Mouse (Mus musculus): ENCODE results near the gene Khsrp.
"Not testable (repeated sequence)": the region's sequence is repeated elsewhere in the genome, so short reads cannot be mapped to it uniquely, and the experiment has no call there.

Khsrp gene

DNA sequence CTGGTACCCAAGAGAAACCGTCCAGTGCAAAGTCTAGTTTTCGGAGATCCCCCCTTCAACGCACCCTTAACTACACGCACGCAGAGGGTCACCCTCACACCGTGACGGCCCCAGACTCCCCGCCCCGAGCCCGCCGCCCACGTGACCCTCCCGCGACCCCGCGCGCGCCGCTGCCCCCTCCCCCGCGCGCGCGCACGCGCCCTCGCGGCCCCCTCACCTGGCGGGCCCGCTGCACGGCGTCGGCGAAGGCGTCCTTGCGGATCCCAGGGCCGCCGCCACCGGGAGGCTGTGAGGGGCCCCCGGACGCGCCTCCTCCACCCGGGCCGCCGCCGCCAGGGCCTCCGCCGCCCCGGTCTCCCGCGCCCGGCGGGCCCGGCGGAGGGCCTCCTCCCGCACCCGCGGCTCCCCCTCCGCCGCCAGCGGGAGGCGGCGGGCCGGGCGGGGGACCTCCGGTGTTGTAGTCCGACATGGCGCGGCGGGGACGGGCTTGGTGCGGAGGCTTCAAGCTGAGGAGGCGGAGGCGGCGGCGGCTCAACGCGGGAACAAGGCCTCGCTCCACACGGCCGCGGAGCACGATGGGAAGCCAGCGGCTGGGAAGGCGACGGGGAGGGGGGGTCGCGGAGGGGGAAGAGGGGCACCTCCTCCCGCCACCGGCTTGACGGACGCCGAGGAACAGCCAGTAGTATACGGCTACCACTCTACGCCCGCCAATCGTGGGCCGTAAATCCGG, at the start of gene Khsrp:
Gene Khsrp (minus strand): TSS at position 592 of the 730 bp plus-strand sequence.
- DNase-seq, result no peak

DNA sequence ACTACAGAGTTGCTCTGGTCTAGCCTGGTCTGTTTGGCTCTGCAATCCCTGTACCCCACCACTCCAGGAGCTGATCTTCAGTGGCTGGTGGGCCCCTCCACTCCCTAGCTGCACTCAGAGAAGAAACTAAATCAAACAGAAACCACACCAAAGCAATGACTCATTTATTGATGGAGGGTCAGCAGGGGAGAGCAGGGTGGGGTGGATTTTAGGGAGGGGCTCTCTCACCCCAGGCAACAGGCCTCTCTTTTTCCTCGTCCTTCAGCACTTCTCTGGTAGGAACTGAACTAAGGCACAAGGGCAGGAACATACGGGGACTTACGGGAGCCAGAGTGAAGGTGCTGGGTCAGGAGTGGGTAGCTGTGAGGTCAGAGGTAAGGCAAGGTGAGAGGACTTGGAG, 48.6 kb upstream of the Khsrp start:
- DNase-seq, result no peak

DNA sequence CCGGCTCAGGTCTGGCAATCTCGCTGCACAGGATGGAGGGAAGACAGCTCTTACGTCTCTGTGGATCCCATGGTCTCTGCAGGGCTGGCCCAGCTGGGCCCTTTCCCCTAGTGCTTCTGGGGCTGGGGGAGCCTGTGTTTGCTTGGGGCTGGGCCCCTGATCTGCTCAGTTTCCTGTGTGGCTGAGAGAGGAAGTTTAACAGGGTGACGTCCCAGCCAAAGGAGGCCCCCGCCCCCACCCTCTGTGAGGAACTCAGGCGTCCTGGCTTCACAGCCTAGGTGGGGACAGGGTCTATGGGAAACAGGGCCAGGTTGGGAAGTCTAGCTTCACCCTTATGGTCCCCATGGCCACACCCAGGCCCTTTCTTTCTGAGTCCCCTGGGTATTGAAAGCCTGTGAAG, 47.0 kb upstream of the Khsrp start, which contains the start of gene Dennd1c:
Gene Dennd1c (minus strand): TSS at position 179 of the 400 bp plus-strand sequence.
- no peak for DNase-seq

DNA sequence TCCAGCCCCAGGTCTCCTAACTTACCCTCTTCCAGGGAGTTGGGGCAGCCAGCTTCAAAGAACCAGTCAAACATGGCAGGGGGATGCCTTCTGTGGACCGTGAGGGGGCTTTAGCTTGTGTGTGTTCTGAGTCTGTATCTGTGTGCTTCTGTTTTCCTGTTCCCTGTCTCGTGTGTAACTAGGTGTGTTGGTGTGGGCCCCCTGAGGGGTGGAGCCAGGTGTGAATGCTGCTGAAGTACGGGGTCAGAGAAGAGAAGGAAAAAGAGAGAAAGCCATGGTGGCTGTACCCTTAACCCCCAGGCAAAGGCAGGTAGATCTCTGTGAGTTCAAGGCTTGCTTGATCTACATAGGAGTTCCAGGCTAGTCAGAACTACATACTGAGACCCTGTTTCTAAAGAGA, 45.6 kb upstream of the Khsrp start:
- DNase-seq, result no peak

DNA sequence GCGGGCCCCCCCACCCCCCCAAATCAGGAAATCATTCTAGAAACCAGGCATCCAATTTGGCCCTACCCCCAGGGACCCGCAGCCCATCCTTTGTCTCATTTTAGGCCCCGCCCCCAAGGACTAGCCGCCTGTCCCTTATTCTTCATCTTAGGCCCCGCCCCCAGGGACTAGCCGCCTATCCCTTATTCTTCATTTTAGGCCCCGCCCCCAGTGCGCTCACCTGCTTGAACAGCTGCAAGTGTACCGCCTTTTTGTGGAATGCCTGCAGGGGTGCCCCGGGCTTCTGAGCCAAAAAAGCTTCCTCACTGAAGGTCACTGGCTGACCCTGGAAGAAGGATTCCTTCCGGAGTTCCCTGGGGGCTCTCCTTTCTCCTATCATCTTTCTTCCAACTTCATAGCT, 39.4 kb upstream of the Khsrp start:
- no peak for DNase-seq

DNA sequence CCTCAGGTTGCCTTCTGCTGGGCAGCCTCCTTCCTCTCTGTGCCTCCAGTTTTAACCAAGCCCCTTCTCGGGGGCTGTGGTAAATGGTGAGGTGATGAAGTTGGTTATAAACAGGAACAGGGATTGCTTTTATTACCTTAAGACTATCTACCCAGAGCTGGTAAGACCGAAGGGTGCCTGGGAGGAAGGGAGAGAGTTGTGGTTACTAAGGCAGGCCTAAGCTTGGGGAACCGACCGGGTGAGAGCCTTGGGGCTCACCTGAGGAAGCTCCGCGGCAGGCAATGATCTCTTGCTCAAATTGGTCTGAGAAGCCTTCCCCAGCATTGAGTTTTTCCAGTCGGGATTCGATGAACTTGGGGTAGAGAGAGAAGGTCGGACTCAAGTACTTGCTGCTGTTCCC, 39.0 kb upstream of the Khsrp start:
- DNase-seq, result no peak

DNA sequence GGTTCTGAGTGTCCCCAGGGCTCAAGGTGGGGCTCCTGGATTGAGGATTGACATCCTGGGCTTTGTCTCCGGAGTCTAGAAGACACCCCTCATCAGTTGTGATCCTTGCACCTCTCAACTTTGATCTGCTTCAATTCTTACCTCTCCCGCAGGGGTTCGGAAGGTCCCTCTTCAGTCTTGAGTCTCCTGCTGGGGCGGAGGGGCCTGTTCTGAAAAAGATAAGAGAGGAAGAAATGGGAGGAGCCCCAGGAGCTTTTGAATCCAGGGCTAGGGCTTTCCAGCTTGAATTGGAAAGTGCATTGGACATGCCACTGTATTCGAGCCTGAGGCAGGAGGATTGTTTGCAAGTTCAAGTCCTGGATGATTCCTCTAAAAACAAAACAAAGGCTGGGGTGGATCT, 35.6 kb upstream of the Khsrp start:
- no peak for DNase-seq

DNA sequence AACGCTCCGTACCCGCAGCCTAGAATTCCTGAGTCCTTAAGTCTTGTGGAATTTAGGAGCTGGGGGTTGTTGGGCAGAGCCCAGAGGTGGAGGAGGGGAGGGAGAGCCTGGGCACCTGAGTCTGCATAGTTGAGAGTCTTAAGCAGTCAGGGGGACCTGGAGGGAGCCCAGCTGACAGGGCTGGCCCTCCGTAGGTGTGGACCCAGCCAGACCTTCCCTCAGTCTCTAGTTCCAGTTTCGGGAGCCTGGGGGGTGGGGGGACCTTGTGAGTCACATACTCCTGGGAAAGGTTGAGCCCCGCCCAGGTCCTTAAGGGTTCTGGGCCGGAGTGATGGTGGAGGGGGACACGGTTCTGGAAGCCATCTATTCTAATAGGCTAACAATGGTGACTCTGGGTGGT, 31.7 kb upstream of the Khsrp start:
- no peak for DNase-seq

DNA sequence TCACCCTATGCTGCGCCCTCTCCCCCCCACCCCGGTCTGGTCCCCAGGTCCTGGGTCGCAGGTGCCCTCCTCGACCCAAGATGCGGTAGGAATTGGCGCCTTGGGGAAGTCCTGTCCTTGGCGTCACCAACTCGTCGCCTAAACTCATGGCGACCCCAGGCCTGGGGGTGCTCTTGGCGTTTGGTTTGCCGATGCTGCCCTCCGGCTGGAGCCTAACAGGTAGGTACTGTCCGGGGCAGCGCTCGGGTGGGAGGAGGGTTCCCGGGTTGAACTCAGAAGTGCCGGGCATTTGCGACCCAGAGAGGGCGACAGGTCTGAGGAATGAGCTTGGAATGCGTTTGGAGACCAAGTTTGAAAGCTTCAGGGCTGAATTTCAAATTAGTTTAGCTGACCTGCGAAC, 31.2 kb upstream of the Khsrp start:
- no peak for DNase-seq

DNA sequence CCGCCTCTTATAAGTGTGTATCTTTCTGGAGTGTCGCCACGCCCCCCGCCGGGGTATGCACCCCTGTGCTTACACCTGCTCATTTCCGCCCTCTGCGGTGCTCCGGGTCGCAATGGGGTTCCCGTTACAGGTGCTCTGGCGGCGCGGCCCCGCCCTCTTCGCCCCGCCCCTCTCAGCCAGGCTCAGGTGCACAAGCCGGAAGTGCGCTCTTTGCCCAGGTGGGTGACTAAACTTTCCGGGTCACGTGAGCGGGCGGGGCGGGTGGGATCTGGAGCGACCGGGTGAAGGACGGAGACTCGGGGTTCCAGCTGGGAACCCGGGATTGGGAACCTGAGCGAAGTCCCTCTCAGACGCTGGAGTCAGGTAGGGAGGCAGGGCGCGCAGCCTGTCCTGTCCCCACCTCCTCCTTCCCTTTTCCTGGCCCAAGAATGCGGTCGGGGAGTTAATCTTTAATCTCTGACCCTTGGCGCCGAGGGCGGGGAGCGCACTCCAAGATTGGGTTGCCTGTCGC, 30.7 kb upstream of the Khsrp start:
- DNase-seq, result peak; percentile 52 to 67

DNA sequence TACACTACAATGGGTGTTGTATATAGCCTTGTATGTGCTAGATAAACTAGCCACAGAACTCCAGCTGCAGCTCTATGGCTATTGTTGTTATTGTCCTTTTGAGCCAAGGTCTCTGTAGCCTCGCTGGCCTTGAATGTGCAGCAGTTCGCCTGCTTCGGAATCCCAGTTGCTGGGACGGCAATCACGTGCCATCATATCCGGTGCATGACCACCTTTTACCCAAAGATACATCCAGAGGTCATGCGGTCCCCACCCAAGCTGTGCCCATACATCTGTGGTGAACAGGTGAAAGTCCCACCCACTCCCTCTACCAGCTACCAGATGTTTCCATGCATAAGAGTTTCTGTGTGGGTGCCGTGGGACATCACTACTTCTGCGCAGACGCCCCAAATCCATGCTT, 29.7 kb upstream of the Khsrp start:
- DNase-seq, result peak in 1 of 2 experiments; percentile 40

DNA sequence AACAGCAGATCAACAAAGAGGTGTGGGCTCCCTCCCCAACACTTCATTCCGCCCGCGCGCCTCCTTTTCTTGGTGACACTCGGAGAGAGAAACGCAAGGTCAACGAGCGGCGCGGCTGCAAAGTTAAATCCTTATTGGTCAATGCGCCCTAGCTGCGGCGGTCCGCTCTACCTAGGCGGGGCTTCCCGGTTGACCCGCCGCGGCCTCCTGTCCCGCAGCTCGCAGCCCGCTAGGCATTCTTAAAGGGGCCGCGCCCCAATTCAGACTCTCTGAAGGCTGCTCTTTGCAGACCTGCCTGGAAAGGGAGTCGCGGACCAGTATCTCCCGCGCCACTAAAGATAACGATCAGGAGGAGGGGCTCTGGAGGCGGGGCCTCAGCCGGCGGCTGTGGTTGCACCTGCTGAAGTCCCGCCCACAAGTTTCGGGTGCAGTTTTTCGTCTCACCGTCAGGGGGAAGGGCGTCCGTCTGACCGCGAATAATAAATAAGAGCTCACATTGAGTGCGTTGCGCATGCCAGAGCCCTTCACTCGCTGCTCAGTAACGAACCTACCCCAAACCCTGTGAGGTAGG, 29.0 kb upstream of the Khsrp start:
- peak; percentile 97 to 99 for DNase-seq

DNA sequence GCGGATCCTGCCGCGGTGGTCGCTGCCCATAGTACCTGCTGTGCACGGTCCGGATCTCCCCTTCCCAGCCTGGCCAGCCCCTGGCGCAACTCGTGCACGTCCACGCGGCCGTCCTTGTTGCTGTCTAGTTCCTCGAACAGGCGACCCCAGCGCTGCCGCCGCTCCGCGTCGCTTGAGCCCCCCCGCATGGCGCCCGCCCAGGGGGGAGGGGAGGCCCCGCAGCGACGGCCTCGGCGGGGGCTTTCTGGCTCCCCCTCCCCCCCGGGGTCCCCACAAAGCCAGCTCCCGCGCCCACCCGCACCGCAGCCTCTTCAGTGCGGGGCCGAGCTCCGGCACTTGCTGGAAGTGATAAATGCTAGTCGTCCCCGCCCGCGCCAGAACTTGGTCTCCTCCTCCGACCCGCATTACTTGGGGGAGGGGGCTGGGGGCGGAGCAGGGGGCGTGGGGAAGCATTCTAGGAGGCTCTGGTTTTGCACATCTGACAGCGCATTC, 28.2 kb upstream of the Khsrp start, which contains the start of gene Slc25a23:
Gene Slc25a23 (minus strand): TSS at position 378 of the 492 bp plus-strand sequence.
- DNase-seq, result peak; percentile 72 to 75

DNA sequence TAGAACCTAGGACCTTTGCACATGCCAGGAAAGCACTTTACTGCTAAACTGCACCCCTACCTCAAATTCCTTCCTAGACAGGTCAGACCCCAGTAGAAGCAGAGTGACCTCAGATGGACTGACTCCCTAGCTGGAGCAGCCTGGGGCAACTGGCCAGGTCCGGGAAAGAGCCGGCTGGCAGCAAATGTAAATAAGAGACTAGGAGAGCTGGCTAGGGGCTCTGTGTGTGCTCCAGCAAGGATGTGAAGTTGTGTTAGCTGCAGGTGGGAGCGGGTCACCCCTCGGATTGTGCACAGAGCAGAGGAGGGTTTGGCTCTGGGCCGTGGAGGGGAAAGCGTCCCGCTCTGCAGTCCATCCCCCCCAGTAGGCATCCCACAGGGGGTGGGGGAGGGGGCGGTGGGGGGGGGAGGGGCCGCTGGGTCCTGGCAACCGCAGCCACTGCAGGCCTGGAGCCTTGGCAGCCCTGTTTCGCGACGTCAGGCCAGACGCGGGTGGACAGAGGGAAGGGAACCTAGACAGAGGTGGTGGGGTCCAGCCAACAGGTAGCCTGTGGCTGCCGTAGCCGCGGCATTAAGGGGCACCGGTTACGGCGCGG, 27.7 kb upstream of the Khsrp start, which contains the start of gene Crb3:
Gene Crb3 (plus strand): TSS at position 215 of the 595 bp plus-strand sequence.
- peak; percentile 62 to 67 for DNase-seq

DNA sequence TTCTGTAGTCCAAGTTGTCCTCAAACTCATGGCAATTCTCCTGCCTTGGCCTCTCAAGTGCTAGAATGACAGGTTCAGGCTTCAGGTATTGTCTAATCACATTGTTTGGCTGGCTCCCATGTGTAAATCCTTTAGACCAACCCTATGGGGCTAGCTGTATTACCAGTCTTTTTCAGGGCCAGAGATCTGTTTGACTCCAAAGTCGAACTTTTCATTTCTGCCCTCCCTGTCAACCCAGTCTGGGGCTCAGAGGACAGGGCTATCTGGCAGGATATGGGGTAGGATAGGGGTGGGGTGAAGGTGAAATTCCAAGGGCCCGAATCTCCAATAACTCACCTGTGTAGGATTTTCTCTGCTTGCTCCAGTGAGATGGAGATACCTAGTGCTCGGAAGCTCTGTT, 24.9 kb upstream of the Khsrp start:
- DNase-seq, result no peak

DNA sequence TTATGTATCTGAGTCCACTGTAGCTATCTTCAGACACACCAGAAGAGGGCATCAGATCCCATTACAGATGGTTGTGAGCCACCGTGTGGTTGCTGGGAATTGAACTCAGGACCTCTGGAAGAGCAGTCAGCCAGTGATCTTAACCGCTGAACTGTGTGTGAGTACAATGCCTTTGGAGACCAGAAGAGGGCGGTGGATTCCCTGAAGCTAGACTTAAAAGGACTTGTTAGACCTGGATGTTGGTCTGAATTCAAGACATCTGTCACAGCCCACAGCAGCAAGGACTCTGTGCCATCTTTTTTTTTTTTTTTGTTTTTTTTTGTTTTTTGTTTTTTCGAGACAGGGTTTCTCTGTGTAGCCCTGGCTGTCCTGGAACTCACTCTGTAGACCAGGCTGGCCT, 20.4 kb upstream of the Khsrp start:
- DNase-seq, result not testable (repeated sequence)

DNA sequence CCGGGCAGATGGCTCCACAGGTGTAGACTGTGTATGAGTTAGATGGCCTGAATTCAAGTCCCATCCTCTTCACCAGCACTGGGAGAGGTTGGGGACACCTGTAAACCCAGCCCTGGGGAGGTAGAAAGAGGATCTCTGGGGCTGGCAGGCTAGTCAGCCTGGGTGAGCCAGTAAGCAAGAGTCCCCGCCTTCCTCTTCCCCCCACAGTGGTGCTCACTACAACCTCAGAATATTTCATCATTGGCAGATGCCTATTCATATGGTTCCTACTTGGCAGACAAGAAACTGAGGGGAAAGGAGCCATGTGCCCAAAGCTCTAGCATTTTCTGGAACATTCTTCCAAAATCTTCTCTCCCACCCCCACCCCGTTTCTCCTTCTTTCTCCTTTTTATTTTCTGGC, 17.5 kb upstream of the Khsrp start:
- no peak for DNase-seq

DNA sequence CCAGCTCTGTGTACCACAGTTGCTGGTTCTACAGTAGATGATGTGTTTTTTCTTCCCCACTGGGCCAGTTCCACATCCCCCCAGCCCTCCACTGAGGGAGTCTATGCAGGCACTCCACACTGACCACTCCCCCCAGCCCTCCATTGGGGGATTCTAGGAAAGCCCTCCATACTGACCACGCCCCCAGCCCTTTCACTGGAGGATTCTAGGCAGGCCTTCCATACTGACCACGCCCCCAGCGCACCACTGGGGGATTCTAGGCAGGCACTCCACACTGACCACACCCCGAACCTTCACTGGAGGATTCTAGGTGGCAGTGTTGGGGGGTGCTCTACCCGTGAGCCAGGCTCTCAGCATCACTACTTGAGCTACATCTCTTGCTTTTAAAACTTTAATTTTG, 16.1 kb upstream of the Khsrp start:
- DNase-seq, result no peak

DNA sequence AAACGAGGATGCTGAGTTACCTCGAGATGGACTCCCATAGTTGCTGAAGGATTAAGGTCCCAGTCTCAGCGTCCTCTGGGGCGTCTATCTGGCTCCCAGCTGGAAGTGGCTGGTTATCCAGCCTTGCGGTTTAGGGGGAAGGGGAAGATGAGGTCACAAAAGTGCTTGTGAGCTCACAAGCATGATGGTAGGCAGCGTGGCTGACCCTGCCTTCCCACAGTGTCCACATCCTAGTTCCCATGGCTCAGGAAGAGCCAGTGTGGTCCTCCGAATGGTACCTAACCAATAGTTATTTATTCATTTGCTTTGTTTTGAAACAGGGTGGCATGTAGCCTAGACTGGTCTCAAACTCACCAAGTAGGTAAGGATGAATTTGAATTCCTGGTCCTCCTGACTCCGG, 10.2 kb upstream of the Khsrp start, which contains the start of gene Slc25a41:
Gene Slc25a41 (minus strand): TSS at position 101 of the 400 bp plus-strand sequence.
- no peak for DNase-seq

DNA sequence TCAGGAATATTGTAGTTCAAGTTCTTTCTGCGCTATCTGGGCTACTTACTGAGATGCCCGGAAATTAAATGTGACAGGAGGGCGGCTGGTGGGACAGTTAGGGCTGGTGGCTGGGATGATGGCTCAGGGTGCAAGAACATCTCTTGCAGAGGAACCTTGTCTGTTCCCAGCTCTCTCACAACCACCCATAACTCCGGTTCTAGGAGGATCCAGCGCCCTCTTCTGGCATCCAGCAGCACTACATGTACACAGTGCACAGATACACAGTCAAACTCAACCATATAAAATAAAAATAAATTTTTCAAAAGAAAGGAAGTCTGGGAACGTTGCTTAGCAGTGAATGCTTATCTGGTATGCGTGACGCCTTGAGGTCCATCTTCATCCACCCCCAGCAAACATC, 7.7 kb upstream of the Khsrp start:
- no peak for DNase-seq

DNA sequence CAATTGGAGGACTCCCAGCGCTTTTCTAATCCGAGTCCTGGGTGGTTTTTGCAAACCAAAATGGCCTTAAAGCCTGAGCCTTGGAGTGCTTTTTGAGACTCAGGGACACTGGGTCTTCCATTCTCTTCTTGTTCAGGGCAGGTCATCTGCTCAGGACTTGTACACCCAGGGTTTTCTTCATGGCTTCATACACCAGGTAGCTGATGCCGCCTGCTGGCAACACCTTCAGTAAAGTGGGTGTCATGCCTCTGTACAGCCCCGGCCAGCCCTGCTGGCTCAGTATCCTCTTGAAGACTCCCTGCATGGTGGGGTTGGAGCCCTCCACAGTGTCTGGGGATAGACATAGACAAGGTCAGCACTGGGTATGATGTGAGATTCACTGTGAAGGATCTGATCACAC, 1.5 kb upstream of the Khsrp start:
- peak in 1 of 2 experiments; percentile 36 for DNase-seq

DNA sequence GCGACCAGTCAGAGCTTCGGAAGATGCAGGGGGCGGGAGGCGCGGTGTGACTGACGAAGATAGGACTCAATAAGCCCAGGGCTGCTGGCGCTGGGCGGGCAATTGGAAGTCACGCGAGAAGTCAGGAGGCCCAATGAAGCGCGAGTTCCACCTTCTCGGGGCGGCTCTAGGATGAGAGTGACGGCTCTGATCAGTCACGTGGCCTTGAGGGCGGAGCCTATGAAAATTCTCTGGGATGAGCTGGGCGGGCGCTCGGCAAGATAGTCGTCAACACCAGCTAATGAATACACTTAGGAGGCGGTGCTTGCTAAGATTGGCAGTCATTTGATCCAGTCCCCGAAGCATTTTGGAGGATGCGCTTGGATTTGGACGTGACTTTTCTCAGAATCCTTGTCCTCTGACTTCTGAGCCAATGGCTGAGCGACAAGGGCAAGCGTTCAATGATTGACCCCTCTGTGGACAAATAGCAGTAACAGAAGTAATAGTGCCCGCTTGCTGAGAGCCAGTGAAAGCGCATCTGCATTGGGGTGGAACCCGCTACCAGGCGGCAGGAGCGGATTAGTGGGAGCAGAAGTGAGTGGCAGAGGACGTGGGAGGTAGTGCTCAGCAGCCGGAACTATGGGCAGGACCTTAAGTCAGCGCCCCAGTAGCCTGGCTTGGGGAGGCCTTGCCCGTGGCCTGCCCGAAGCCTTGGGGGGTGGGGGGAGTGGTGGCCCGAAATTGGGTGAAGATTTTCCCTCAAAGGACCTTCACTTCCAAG, 519 bp upstream of the Khsrp start:
- DNase-seq, result peak; percentile 98 to 100

DNA sequence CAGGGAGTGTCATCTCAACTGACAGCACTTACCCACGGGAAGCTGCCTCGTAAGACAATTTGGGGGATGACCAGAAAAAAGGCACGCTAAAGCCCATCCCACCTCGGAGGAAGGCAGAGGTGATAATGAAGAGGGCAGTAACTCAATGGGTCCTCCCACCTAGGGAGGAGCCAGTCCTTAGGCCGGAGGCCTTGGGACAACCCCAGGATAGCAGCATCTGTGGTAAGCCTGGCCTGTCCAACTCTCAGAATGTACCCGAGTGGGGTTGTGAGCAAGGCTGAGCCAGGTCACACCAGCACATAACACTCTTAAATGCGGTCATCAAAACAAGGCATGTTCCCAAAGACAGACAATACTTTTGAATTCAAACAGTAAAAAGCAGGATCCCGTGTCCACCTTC, 1.6 kb downstream of the Khsrp start:
- no peak for DNase-seq
